Mouse (Mus musculus): Measurements from ENCODE around the gene Tppp2. TPM values are rescaled to one million over a fixed set of nuclear protein-coding genes. Genes with fewer than 3 reads are reported as not detected.

Tppp2 gene
- total RNA-seq (2021) (not detected), polyA plus RNA-seq (2012; rRNA removed) (0.16 and 0.32 TPM in 2 replicates)
- long read RNA-seq = 0 reads

DNA sequence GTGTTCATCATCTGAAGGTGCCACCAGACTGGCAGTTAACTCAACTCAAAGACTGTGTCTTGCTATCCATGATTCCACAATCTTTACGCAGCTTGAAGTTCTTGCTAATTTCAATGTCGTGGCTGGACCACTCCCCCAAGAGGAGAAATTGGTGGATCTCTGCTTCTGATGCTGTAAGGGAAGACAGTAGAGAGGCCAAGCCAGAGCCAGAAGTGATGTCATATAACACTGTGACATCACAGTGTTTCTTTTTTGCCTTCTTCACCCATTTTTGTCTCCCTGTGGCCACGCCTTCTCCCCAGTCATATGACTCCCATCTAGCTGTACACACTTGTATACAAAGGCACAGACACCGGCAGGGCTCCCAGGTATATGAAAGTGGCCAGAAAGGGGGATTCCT lies at the start of gene Tppp2:
Gene Tppp2 (plus strand): TSS at position 301 of the 400 bp plus-strand sequence.
- WGBS = 95% methylated on average over 4 of the region's 4 CpGs
- no peak within 1 kb of the TSS for H3K9ac ChIP-seq (ENCODE audit: low read depth, low read length)
- H3K4me3 ChIP-seq = no peak within 1 kb of the TSS
- H3K27me3 ChIP-seq (ENCODE audit: control insufficient read depth, insufficient read depth, low read length) = no peaks in the 10 kb centered on the region
- no peak within 1 kb of the TSS for H3K27ac ChIP-seq
- H3K79me2 ChIP-seq (replicated peaks; ENCODE audit: control insufficient read depth, insufficient read depth, low read length) = no peaks in the 10 kb centered on the region
- TF ChIP-seq POLR2A (IDR thresholded peaks at IDR 0.05; ENCODE audit: insufficient read depth, low read depth, low read length) (no peak), CTCF (IDR thresholded peaks at IDR 0.05) (no peak)
- H3K4me1 ChIP-seq (ENCODE audit: control insufficient read depth, insufficient read depth, low read length) = peaks cover 14% of the 10 kb centered on the region
- no peaks in the 10 kb centered on the region for H3K36me3 ChIP-seq (ENCODE audit: control insufficient read depth, insufficient read depth, low read length)
- intact Hi-C loops (cut with DNase I) = no loop called here
- DNase-seq = no peak

DNA sequence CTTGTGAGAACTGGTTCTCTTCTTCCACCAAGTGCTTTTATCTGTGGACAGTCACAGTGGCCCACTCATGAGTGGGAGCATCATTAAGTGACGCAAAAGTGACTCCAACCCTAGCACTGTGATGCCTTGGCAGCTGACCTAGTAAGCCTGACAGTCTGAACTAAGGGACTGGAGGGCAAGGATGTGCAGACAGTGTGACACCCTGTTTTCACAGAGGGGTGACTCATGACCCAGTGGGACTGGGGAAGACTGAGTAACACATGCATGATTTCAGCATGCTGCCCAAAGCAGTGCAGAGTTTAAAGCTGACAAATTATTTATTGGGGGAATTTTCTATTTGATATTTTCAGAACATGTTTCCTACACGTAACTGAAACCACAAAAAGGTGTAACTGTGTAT lies 47.5 kb upstream of the Tppp2 start:
- H3K27me3 ChIP-seq (ENCODE audit: control insufficient read depth, insufficient read depth, low read length) = no peaks in the 10 kb centered on the region
- H3K27ac ChIP-seq = no peak overlapping the region
- H3K9ac ChIP-seq (ENCODE audit: low read depth, low read length) = no peak overlapping the region
- no peak for TF ChIP-seq CTCF (IDR thresholded peaks at IDR 0.05)
- no peak for TF ChIP-seq POLR2A (IDR thresholded peaks at IDR 0.05; ENCODE audit: insufficient read depth, low read depth, low read length)
- TF ChIP-seq EP300 (IDR thresholded peaks at IDR 0.05; ENCODE audit: insufficient read depth, low read depth, low read length) = no peak
- no peak overlapping the region for H3K4me3 ChIP-seq
- no peaks in the 10 kb centered on the region for H3K79me2 ChIP-seq (replicated peaks; ENCODE audit: control insufficient read depth, insufficient read depth, low read length)
- 67% methylated on average over 2 of the region's 2 CpGs for WGBS
- no peaks in the 10 kb centered on the region for H3K4me1 ChIP-seq (ENCODE audit: control insufficient read depth, insufficient read depth, low read length)
- intact Hi-C loops (cut with DNase I) = no loop called here
- no peak for DNase-seq
- H3K36me3 ChIP-seq (ENCODE audit: control insufficient read depth, insufficient read depth, low read length) = no peaks in the 10 kb centered on the region

DNA sequence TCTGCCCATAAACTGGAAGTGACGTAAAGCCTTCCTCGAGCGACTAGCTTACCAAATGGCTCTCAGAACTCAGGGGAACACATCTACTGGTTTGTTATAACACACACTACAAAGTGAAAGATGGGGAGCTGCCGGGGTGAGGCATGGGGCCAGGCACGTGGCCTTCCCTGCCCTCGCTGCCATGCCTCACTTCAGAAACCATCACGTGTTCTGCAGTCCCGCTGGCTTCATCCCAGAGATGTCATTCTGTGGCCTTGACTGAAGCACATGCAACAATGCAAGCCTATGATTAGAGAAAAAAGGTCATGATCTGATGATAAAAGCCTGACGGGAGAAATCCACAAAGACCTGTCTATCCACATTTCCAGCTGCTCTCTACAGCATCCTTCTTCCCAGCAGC lies 46.5 kb upstream of the Tppp2 start:
- WGBS = 61% methylated on average over 9 of the region's 9 CpGs
- Histone ChIP-seq H3K36me3 (ENCODE audit: control insufficient read depth, insufficient read depth, low read length) (no peaks in the 10 kb centered on the region), H3K27me3 (ENCODE audit: control insufficient read depth, insufficient read depth, low read length) (no peaks in the 10 kb centered on the region), H3K9ac (ENCODE audit: low read depth, low read length) (no peak overlapping the region), H3K4me3 (no peak overlapping the region), H3K27ac (no peak overlapping the region), H3K4me1 (ENCODE audit: control insufficient read depth, insufficient read depth, low read length) (no peaks in the 10 kb centered on the region), H3K79me2 (replicated peaks; ENCODE audit: control insufficient read depth, insufficient read depth, low read length) (no peaks in the 10 kb centered on the region)
- DNase-seq = no peak
- TF ChIP-seq EP300 (IDR thresholded peaks at IDR 0.05; ENCODE audit: insufficient read depth, low read depth, low read length) = no peak
- no peak for TF ChIP-seq CTCF (IDR thresholded peaks at IDR 0.05)
- no peak for TF ChIP-seq POLR2A (IDR thresholded peaks at IDR 0.05; ENCODE audit: insufficient read depth, low read depth, low read length)
- intact Hi-C loops (cut with DNase I) = no loop called here

DNA sequence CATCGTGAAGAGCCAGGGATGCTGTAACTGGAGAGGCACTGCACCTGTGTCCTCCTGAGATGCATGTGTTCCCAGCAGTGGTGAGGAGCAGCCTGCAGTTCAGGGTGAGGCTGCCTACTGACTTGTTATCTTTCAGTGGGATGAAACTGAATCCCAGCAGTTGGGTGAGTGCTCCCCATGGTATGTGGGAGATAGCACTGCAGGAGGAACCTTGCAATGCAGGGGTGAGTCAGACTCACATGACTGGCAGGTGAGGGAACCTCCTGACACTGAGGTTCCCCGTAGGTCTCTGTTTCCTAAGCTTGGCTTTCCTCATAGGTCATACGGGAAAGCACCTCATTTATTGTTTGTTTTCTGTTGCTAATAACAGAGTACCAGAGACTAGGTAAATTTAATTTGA lies 40.7 kb upstream of the Tppp2 start:
- WGBS = 74% methylated on average over 3 of the region's 3 CpGs
- no peak for DNase-seq
- Histone ChIP-seq H3K36me3 (ENCODE audit: control insufficient read depth, insufficient read depth, low read length) (no peaks in the 10 kb centered on the region), H3K79me2 (replicated peaks; ENCODE audit: control insufficient read depth, insufficient read depth, low read length) (no peaks in the 10 kb centered on the region), H3K27me3 (ENCODE audit: control insufficient read depth, insufficient read depth, low read length) (no peaks in the 10 kb centered on the region), H3K4me3 (no peak overlapping the region), H3K9ac (ENCODE audit: low read depth, low read length) (no peak overlapping the region), H3K27ac (no peak overlapping the region), H3K4me1 (ENCODE audit: control insufficient read depth, insufficient read depth, low read length) (no peaks in the 10 kb centered on the region)
- TF ChIP-seq EP300 (IDR thresholded peaks at IDR 0.05; ENCODE audit: insufficient read depth, low read depth, low read length) = no peak
- TF ChIP-seq CTCF (IDR thresholded peaks at IDR 0.05) = no peak
- TF ChIP-seq POLR2A (IDR thresholded peaks at IDR 0.05; ENCODE audit: insufficient read depth, low read depth, low read length) = no peak
- intact Hi-C loops (cut with DNase I) = no loop called here

DNA sequence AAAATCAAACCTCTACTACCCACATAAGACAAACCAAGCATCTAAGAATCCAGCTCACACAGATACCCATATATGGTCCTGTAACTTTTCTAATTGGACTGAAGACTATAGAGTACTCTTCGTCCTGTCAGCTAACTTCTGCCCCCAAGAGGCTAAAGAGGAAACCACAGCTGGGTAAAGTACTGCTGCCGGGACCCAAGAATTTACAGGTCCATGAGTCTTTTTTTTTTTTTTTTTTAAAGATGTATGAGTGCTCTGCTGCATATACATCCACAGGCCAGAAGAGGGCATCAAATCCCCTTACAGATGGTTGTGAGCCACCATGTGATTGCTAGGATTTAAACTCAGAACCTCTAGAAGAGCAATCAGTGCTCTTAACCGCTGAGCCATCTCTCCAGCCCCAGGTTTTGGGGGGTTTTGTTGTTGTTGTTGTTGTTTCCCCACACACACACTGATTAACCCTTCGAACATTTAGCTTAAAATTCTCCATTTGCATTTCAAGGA lies 34.6 kb upstream of the Tppp2 start:
- 2% methylated on average over 4 of the region's 4 CpGs for WGBS
- peak; percentile 47 to 72 for DNase-seq
- intact Hi-C loops (cut with DNase I) = loop anchor here (2.0 kb wide), 1 partner anchor 421 kb away; the partner anchor contains the start of gene Mettl3
- H3K36me3 ChIP-seq (ENCODE audit: control insufficient read depth, insufficient read depth, low read length) = no peaks in the 10 kb centered on the region; the same call in 1 of the 2 replicates
- H3K4me1 ChIP-seq (ENCODE audit: control insufficient read depth, insufficient read depth, low read length) = no peaks in the 10 kb centered on the region
- peak overlapping the region; percentile 66 for H3K4me3 ChIP-seq
- no peaks in the 10 kb centered on the region for H3K79me2 ChIP-seq (replicated peaks; ENCODE audit: control insufficient read depth, insufficient read depth, low read length)
- H3K27ac ChIP-seq = peak overlapping the region; percentile 61
- TF ChIP-seq POLR2A (IDR thresholded peaks at IDR 0.05; ENCODE audit: insufficient read depth, low read depth, low read length) (no peak), CTCF (IDR thresholded peaks at IDR 0.05) (peak; percentile 81)
- no peaks in the 10 kb centered on the region for H3K27me3 ChIP-seq (ENCODE audit: control insufficient read depth, insufficient read depth, low read length)
- H3K9ac ChIP-seq (ENCODE audit: low read depth, low read length) = no peak overlapping the region

DNA sequence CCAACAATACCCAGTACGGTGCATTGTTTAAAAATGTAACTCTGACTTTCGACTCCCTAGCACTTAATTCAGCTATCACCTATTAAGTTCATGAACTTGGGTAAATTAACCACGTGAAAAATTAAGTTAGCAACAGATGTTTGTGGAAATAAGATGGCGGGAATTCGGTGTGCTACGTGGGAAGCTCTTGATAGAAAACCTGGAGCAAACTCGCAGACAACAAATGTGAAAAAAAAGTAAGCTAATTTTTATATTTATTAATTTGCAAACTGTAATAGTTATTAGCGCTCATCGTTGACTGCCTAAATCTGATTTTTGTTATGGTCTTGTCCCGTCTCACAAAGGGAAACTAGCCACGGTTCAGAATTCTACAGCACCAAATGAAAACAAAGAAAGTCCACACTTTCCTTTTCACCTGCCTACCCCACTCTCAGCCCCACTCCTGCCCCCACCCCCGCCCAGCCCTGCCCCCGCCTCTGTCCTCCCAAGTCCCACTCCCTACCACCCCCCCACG lies 34.1 kb upstream of the Tppp2 start:
- no peak for TF ChIP-seq EP300 (IDR thresholded peaks at IDR 0.05; ENCODE audit: insufficient read depth, low read depth, low read length)
- no peak for TF ChIP-seq POLR2A (IDR thresholded peaks at IDR 0.05; ENCODE audit: insufficient read depth, low read depth, low read length)
- TF ChIP-seq CTCF (IDR thresholded peaks at IDR 0.05) = no peak
- peak overlapping the region; percentile 61 for H3K27ac ChIP-seq
- 0 out of 2 replicates have a peak overlapping the region, but pooled peaks have one; percentile 33 for H3K9ac ChIP-seq (ENCODE audit: low read depth, low read length)
- DNase-seq = no peak
- H3K4me1 ChIP-seq (ENCODE audit: control insufficient read depth, insufficient read depth, low read length) = no peaks in the 10 kb centered on the region
- H3K27me3 ChIP-seq (ENCODE audit: control insufficient read depth, insufficient read depth, low read length) = no peaks in the 10 kb centered on the region
- intact Hi-C loops (cut with DNase I) = loop anchor here (2.0 kb wide), 1 partner anchor 421 kb away; the partner anchor contains the start of gene Mettl3
- WGBS = 1% methylated on average over 14 of the region's 14 CpGs
- H3K4me3 ChIP-seq = peak overlapping the region; percentile 66
- no peaks in the 10 kb centered on the region; the same call in 1 of the 2 replicates for H3K36me3 ChIP-seq (ENCODE audit: control insufficient read depth, insufficient read depth, low read length)
- H3K79me2 ChIP-seq (replicated peaks; ENCODE audit: control insufficient read depth, insufficient read depth, low read length) = no peaks in the 10 kb centered on the region

All from heart, adult 2 months (tissue).